Mouse (Mus musculus): Measurements from ENCODE around the gene Aloxe3.

DNA sequence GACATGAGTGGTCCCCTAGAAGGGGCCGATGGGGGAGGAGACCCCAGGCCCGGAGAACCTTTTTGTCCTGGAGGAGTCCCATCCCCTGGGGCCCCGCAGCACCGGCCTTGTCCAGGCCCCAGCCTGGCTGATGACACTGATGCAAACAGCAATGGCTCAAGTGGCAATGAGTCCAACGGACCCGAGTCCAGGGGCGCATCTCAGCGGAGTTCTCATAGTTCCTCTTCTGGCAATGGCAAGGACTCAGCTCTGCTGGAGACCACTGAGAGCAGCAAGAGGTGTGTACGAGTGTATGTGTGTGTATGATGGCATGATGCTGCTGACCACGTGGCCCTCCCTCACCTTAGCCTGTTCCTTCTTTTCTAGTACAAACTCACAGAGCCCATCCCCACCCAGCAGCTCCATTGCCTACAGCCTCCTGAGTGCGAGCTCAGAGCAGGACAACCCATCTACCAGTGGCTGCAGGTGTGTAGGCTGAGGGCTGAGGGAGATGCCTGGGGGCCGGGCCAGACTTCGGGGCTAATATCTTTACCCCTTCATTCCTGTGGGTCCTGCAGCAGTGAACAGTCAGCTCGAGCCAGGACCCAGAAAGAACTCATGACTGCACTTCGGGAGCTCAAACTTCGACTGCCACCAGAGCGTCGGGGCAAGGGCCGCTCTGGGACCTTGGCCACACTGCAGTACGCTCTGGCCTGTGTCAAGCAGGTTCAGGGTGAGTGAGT, 24.9 kb upstream of the Aloxe3 start:
- no peak for TF ChIP-seq POLR2A (IDR thresholded peaks at IDR 0.05; ENCODE audit: insufficient read length, low read depth)
- TF ChIP-seq SRF (IDR thresholded peaks at IDR 0.05; ENCODE audit: control insufficient read depth, insufficient read length, low read depth) = no peak
- no peak for TF ChIP-seq TCF12 (IDR thresholded peaks at IDR 0.05; ENCODE audit: insufficient read depth, poor library complexity, severe bottlenecking)
- TF ChIP-seq MYOD1 (IDR thresholded peaks at IDR 0.05; ENCODE audit: control insufficient read depth in 1 of 3, insufficient read length in 2 of 3, low read depth in 2 of 3) = no peak

Measured in myocyte (in vitro differentiated cells).